Mouse (Mus musculus) cerebellum, adult 2 months (tissue): ENCODE measurements around the gene Phip. TPM values are rescaled to one million over a fixed set of nuclear protein-coding genes. Genes with fewer than 3 reads are reported as not detected.

ENCODE experiments used
- DNase-seq, 2 experiments: peaks; one replicate each; pipeline ENCODE4 v3.0.0; 2021
- H3K27ac ChIP-seq: fragments of 200-500 bp; 2 replicates; pipeline ENCODE4 v1.5.1; 2012; ENCODE audit warnings: low read length, control low read depth, inconsistent platforms; ENCODE audit not compliant: insufficient read depth
- H3K27me3 ChIP-seq: fragments of 200-500 bp; 2 replicates; pipeline ENCODE4 v1.6.1; 2012; ENCODE audit warnings: inconsistent platforms, mild to moderate bottlenecking, low read length, moderate library complexity; ENCODE audit not compliant: control insufficient read depth, insufficient read depth
- H3K4me1 ChIP-seq: fragments of 200-500 bp; 2 replicates; pipeline ENCODE4 v1.6.1; 2011; ENCODE audit warnings: low read length; ENCODE audit not compliant: control insufficient read depth, insufficient read depth
- H3K4me3 ChIP-seq: fragments of 200-500 bp; replicated peaks from 2 replicates; pipeline ENCODE3; 2011; ENCODE audit warnings: mild to moderate bottlenecking, low read depth, low read length, control low read depth; ENCODE audit not compliant: insufficient read depth
- CTCF ChIP-seq: fragments of 200-500 bp; IDR thresholded peaks from 2 replicates; pipeline ENCODE4 v1.5.1; 2011; ENCODE audit warnings: low read depth, mild to moderate bottlenecking, control low read depth, low read length, moderate library complexity, borderline replicate concordance; ENCODE audit not compliant: insufficient read depth
- POLR2A ChIP-seq: fragments of 200-500 bp; IDR thresholded peaks from 2 replicates; pipeline ENCODE4 v1.6.1; 2011; ENCODE audit warnings: low read length, control low read depth, borderline replicate concordance; ENCODE audit not compliant: insufficient read depth
- WGBS: fragments of 180-500 bp; shearing (Covaris S2); methylation state at CpG from one replicate; pipeline ENCODE4 v1.1.7; 2018; 5-methylcytosine and 5-hydroxymethylcytosine counted together
- polyA plus RNA-seq: library from polyadenylated mRNA; depleted of rRNA; stranded (reverse); fragments of >200 nt; gene quantifications from 2 replicates; pipeline ENCODE4 v1.2.3, GENCODE M21; 2012; rRNA removed

Gene Phip
- 18.3 and 20.4 TPM in 2 replicates for polyA plus RNA-seq

DNA sequence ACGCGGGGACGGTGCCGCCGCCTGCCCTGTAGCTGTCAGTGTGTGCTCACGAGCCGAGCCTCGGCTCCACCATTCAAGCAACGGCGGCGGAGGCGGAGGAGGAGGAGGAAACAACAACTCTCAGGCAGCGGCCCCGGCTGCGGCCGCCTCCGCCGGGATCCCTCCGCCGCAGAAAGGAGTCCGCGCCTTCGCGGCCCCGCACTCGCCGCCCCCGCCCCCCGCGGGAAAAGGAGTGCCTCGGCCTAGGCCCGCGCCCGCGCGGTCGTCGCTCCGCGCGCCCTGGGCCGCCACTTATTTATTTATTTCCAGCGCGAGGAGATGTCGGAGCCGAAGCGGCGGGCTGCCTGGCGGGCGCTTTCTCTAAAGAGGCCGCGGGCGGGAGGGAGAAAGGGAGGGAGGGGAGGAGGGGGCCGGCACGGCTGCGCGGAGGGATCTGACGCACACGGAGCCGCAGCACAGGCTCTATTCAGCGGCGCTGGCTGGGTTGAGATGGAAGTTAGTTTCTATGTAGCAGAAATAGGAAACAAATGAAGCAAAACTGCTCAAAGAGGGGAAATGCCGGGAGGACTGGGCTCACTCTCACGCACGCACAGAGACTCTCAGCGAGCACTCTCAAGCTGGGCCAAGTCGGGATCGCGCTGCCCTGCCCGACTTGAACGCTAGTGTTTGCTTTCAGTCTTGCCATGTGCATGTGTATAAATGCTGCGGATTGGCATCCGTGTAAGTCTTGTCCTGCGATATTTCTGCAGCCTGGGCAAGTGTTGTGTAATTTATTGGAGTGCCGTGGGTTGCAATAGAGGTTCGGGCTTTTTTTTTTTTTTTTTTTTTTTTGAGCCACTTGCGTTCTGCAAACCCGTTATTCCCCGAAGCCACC is at the start of gene Phip:
Gene Phip, minus strand, starts transcription at position 175 of the 874 bp plus-strand sequence.
- Histone ChIP-seq H3K27ac (peak within 1 kb of the TSS; percentile 92), H3K4me1 (no peaks in the 10 kb centered on the region; the same call in 1 of the 2 replicates), H3K4me3 (peak within 1 kb of the TSS; percentile 88), H3K27me3 (no peaks in the 10 kb centered on the region)
- under 1% methylated on average over 79 of the region's 79 CpGs for WGBS
- TF ChIP-seq CTCF (no peak), POLR2A (peak; percentile 86)
- DNase-seq, result peak; percentile 96 to 98

DNA sequence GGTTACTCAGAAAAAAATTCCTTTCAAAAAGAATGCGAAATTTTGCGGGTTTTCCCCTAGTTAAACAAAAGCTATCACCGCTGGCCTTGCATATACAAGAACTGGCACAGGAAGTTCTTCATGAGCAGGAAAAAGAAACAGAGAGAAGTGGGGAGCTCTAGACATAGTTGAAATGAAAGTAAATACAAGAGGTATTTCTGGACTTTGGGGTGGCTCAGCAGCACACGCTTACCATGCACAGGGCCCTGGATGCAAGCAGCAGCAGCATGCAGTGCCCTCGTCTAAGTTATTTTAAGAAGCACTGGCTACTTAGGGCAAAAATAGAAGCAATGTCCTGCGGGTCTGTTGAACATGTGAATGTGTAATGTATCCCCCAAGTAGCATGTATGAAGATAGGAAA is 48.4 kb upstream of the Phip start:
- Histone ChIP-seq H3K4me1 (no peaks in the 10 kb centered on the region), H3K27ac (no peak overlapping the region)
- WGBS, result 72% methylated on average over 6 of the region's 6 CpGs

DNA sequence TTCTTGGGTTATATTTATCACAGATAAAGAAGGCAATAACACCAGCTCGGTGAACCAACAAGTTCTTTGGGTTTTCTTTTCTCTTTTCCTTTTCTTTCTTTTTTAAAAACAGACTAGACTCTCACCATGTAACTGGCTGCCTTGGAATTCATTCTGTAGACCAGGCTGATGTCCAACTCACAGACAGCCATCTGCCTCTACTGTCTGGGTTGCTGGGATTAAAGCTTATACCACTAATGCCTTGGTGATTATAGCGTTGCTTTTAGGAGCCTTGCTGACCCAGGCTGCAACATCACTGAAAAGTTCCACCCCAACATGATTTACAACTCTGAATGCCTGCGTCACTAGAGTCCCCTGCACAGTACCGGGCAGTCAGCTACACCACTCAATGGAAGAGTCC is 39.2 kb upstream of the Phip start:
- DNase-seq, result no peak
- Histone ChIP-seq H3K4me3 (no peak overlapping the region), H3K27ac (no peak overlapping the region), H3K4me1 (no peaks in the 10 kb centered on the region), H3K27me3 (no peaks in the 10 kb centered on the region)
- whole genome bisulfite sequencing, result 64% methylated on average over 4 of the region's 4 CpGs
- TF ChIP-seq CTCF, result no peak
- TF ChIP-seq POLR2A, result no peak

More for the DNA sequence above, 48.4 kb upstream of the Phip start:
- H3K27me3 ChIP-seq, result no peaks in the 10 kb centered on the region
- TF ChIP-seq CTCF (no peak), POLR2A (no peak)
- DNase-seq, result no peak
- no peak overlapping the region for H3K4me3 ChIP-seq

DNA sequence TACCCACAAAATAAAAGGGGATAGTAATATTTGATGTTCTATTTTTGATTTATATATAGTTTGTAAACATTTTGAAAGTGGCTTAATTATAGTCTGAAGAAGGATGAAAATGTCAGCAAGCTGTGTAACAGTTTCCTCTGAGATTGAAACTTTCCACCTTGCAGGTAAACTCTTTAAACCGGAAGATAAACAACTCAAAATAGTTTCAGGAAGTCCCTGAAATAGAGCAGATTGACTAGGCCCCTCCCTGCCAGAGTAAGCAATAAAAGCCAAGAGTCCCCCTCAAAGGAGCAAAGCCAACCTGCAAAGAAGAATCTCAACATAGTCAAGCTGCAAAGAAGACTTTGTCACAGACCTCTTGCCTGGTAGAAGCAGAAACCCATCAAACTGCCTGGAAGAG is 33.0 kb upstream of the Phip start:
- Histone ChIP-seq H3K27me3 (no peaks in the 10 kb centered on the region), H3K27ac (no peak overlapping the region), H3K4me1 (no peaks in the 10 kb centered on the region), H3K4me3 (no peak overlapping the region)
- TF ChIP-seq POLR2A (no peak), CTCF (no peak)
- WGBS, result 96% methylated on average over 1 of the region's 1 CpGs
- DNase-seq, result no peak

DNA sequence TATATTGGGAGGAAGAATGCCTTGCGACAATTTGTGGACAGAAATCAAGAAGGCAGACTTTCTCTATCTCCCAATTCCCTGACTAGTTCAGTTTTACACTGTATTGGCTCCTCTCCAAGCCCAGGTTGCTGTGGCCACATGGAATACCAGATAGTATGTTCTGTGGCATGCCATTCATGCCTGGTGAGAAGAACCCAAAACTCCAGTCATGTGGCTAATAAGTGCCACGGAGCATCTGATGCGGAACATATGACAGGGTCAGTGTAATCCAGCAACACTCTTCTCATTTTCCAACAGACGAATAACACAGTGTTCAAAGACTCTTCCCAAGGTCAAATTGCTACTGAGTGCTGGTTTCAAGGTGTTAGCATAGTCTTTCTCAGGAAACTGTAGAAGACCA is 26.0 kb upstream of the Phip start:
- Histone ChIP-seq H3K27ac (no peak overlapping the region), H3K4me1 (no peaks in the 10 kb centered on the region), H3K4me3 (no peak overlapping the region), H3K27me3 (no peaks in the 10 kb centered on the region)
- 79% methylated on average over 4 of the region's 4 CpGs for WGBS
- no peak for DNase-seq
- TF ChIP-seq POLR2A (no peak), CTCF (no peak)

DNA sequence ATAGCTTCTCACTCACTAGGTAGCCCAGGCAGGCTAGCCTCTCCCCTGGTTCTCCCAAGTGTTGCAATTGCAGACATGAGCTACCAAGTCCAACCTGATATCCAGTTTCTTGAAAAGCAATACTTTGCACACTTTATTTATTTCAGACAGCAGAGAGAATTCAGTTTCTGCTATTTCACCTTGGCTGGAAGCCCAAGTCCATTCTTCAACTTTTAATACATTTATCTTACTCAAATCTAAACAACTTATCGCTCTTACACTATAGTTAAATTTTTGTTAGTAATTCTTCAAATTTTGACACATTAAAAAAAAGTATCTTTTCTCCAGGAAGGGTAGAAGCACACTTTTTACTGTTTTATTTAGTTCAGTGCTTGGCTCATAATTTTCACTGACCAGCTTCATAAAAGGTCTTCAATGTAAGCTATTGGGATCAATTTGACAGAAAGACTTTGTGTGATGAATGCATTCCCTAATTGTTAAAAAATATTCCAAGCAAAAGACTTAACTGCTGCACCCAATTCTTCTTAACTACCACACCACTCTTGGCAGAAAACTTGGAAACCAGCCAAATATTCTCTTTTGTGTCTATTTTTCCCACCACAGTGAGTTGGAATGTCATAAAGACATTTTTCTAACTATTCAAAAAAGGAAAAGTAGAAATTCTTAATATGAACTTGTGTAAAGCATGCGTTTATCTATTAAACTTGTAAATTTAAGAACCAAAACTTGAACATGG is 22.6 kb upstream of the Phip start:
- TF ChIP-seq POLR2A, result no peak
- TF ChIP-seq CTCF, result no peak
- WGBS, result 85% methylated on average over 2 of the region's 2 CpGs

DNA sequence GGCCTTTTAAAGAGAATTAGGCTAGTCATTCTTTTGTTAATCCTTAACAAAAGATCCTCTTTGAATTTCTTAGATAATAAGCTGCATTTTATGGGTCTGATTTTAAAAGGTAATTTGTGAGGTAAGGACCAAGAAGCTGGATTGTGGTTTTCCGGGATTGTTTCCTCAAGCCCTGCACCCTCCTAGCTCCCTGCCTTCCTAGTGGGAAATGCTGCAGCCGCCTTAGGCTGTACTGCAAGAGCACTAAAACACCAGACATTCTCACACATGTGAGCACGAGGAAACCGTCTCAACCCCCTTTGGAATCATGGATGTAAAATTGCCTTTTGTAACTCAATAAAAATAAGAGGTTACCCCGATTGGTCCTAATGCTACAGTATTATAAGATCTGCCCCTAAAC is 1.6 kb upstream of the Phip start:
- DNase-seq, result peak; percentile 49 to 52
- Histone ChIP-seq H3K4me3 (peak overlapping the region; percentile 25), H3K4me1 (no peaks in the 10 kb centered on the region; the same call in 1 of the 2 replicates), H3K27me3 (no peaks in the 10 kb centered on the region), H3K27ac (peak overlapping the region; percentile 63)
- TF ChIP-seq CTCF, result no peak
- no peak for TF ChIP-seq POLR2A
- WGBS, result 7% methylated on average over 5 of the region's 5 CpGs

More for the DNA sequence above, 22.6 kb upstream of the Phip start:
- no peak overlapping the region for H3K4me3 ChIP-seq
- H3K27me3 ChIP-seq, result no peaks in the 10 kb centered on the region
- no peak for DNase-seq
- H3K27ac ChIP-seq, result no peak overlapping the region
- no peaks in the 10 kb centered on the region for H3K4me1 ChIP-seq

DNA sequence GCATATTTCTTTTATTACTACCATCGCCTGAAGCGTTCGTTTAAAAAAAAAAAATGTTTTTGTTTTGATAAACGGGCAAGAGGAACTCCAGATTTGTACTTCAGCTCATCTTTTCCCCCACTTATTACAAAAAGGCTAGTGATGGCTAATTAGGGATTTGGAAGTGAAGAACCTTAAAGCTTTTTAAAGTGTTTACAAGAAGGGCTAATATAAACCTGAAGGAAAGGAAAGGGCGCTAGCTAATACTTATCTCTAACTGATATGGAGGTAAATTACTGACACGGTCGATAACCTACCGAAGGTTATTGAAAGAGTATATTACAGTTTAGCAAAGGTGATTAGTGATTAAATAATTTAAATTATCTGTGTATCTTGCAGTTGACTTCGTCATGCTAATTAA is 903 bp upstream of the Phip start:
- no peak for DNase-seq
- under 1% methylated on average over 9 of the region's 9 CpGs for WGBS
- H3K27ac ChIP-seq, result peak overlapping the region; percentile 75
- peak overlapping the region; percentile 88 for H3K4me3 ChIP-seq
- no peaks in the 10 kb centered on the region for H3K27me3 ChIP-seq
- TF ChIP-seq CTCF (no peak), POLR2A (no peak)
- H3K4me1 ChIP-seq, result no peaks in the 10 kb centered on the region; the same call in 1 of the 2 replicates
